Mouse (Mus musculus) hindbrain, embryonic 11.5 days (tissue): ENCODE measurements at regions not wholly inside any gene's neighbourhood (a gene's known extent, or its start where the extent isn't known, plus 50 kb on each side); places are given as distances from the start of the nearest gene placed in this dataset.

Experiments used
- ATAC-seq: fragments of 200-750 bp; cut with Nextera tagmentation; 2 replicates; pipeline ENCODE4 v1.8.0; 2017; ENCODE audit warnings: mild to moderate bottlenecking, moderate TSS enrichment, moderate library complexity; ENCODE audit not compliant: low FRiP score
- DNase-seq: peaks from one replicate; pipeline ENCODE4 v3.0.0-alpha.2; 2015; ENCODE audit warnings: low spot score
- H3K27ac ChIP-seq: fragments of 300-500 bp; sonication (generic); 2 replicates; pipeline ENCODE4 v1.5.1; 2014; ENCODE audit warnings: mild to moderate bottlenecking, low read depth, low read length
- H3K27me3 ChIP-seq: fragments of 300-500 bp; sonication (generic); 2 replicates; pipeline ENCODE4 v1.6.1; 2014; ENCODE audit warnings: mild to moderate bottlenecking, low read length, moderate library complexity, mixed read lengths; ENCODE audit not compliant: control insufficient read depth, insufficient read depth
- H3K36me3 ChIP-seq: fragments of 300-500 bp; sonication (generic); 2 replicates; pipeline ENCODE4 v1.6.1; 2014; ENCODE audit warnings: mild to moderate bottlenecking, low read length, moderate library complexity, mixed read lengths; ENCODE audit not compliant: control insufficient read depth, insufficient read depth
- H3K4me1 ChIP-seq: fragments of 300-500 bp; sonication (generic); replicated peaks from 2 replicates; pipeline ENCODE4 v1.6.1; 2014; ENCODE audit warnings: low read length, mixed read lengths; ENCODE audit not compliant: control insufficient read depth, insufficient read depth
- H3K4me2 ChIP-seq: fragments of 300-500 bp; sonication (generic); replicated peaks from 2 replicates; pipeline ENCODE4 v1.6.1; 2014; ENCODE audit warnings: mild to moderate bottlenecking, low read depth, low read length
- H3K4me3 ChIP-seq: fragments of 300-500 bp; sonication (generic); 2 replicates; pipeline ENCODE4 v1.5.1; 2014; ENCODE audit warnings: low read depth, low read length
- H3K9ac ChIP-seq: fragments of 300-500 bp; sonication (generic); 2 replicates; pipeline ENCODE4 v1.6.1; 2014; ENCODE audit warnings: low read depth, low read length
- H3K9me3 ChIP-seq: fragments of 300-500 bp; sonication (generic); 2 replicates; pipeline ENCODE4 v1.6.1; 2016; ENCODE audit warnings: low read length; ENCODE audit not compliant: control insufficient read depth
- WGBS: fragments of 180-500 bp; shearing (Covaris S2); extraction: QIAGEN DNeasy Blood & Tissue Kit; methylation state at CpG from one replicate; pipeline ENCODE4 v1.1.7; 2014; 5-methylcytosine and 5-hydroxymethylcytosine counted together

- no peak overlapping the region for H3K9ac ChIP-seq
- WGBS, result 94% methylated on average over 2 of the region's 2 CpGs
- H3K4me3 ChIP-seq, result no peak overlapping the region
- DNase-seq, result no peak
- no peaks in the 10 kb centered on the region for H3K9me3 ChIP-seq
- no peaks in the 10 kb centered on the region for H3K27me3 ChIP-seq
- no peak overlapping the region for H3K4me2 ChIP-seq
- no peak overlapping the region for H3K27ac ChIP-seq
- no peaks in the 10 kb centered on the region for H3K4me1 ChIP-seq
- no peak for ATAC-seq
- H3K36me3 ChIP-seq, result no peaks in the 10 kb centered on the region
These were observed 96.3 kb upstream of the Prok2 start for GRCm38 (mm10) chr6:99822471-99822870.

- Histone ChIP-seq H3K9ac (no peak overlapping the region), H3K4me1 (no peaks in the 10 kb centered on the region), H3K9me3 (no peaks in the 10 kb centered on the region), H3K4me2 (no peak overlapping the region), H3K27ac (no peak overlapping the region), H3K36me3 (no peaks in the 10 kb centered on the region), H3K4me3 (no peak overlapping the region), H3K27me3 (no peaks in the 10 kb centered on the region)
- DNase-seq (no peak), ATAC-seq (no peak)
- 52% methylated on average over 8 of the region's 8 CpGs for WGBS
These were observed 93.2 kb upstream of the Prok2 start for GRCm38 (mm10) chr6:99819255-99819929.

GRCm38 (mm10) chr6:99818486-99818885, 92.3 kb upstream of the Prok2 start:
- DNase-seq (no peak), ATAC-seq (no peak)
- no peaks in the 10 kb centered on the region for H3K9me3 ChIP-seq
- no peaks in the 10 kb centered on the region for H3K36me3 ChIP-seq
- no peak overlapping the region for H3K9ac ChIP-seq
- no peak overlapping the region for H3K4me3 ChIP-seq
- no peaks in the 10 kb centered on the region for H3K4me1 ChIP-seq
- WGBS, result 87% methylated on average over 6 of the region's 6 CpGs
- H3K27ac ChIP-seq, result no peak overlapping the region
- no peak overlapping the region for H3K4me2 ChIP-seq
- H3K27me3 ChIP-seq, result no peaks in the 10 kb centered on the region

- H3K4me3 ChIP-seq, result no peak overlapping the region
- H3K4me1 ChIP-seq, result no peaks in the 10 kb centered on the region
- no peak for DNase-seq
- no peaks in the 10 kb centered on the region for H3K27me3 ChIP-seq
- H3K9ac ChIP-seq, result no peak overlapping the region
- H3K27ac ChIP-seq, result no peak overlapping the region
- WGBS, result 95% methylated on average over 1 of the region's 1 CpGs
- H3K4me2 ChIP-seq, result no peak overlapping the region
- H3K36me3 ChIP-seq, result no peaks in the 10 kb centered on the region
- H3K9me3 ChIP-seq, result no peaks in the 10 kb centered on the region
- no peak for ATAC-seq
These were observed 91.1 kb upstream of the Prok2 start for GRCm38 (mm10) chr6:99817245-99817644.

DNA sequence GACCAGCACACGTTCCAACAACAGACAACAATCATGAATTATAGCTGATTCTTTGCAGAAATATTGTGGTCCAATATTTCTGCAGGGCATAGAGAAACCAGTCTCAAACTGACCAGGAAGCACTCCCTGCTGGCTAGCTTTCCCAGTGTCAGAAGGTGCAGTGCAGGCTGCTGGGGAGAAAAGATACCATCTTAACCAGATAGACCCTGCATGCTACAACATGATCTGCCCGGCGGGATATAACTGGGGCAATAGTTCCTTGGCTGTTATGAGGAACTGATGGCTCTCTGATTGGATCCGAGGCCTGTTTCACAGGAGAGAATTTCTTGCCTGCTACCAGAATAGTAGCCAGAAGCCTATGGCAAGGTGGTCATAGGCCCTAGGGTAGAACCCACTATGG, 86.9 kb upstream of the Prok2 start:
- DNase-seq, result no peak
- Histone ChIP-seq H3K9ac (no peak overlapping the region), H3K4me2 (no peak overlapping the region), H3K9me3 (no peaks in the 10 kb centered on the region), H3K4me3 (no peak overlapping the region), H3K4me1 (no peaks in the 10 kb centered on the region), H3K27me3 (no peaks in the 10 kb centered on the region), H3K36me3 (no peaks in the 10 kb centered on the region), H3K27ac (no peak overlapping the region)
- WGBS, result 84% methylated on average over 4 of the region's 4 CpGs
- no peak for ATAC-seq

- WGBS, result 86% methylated on average over 4 of the region's 4 CpGs
- Histone ChIP-seq H3K9me3 (no peaks in the 10 kb centered on the region), H3K4me1 (no peaks in the 10 kb centered on the region), H3K9ac (no peak overlapping the region), H3K4me2 (no peak overlapping the region), H3K27me3 (no peaks in the 10 kb centered on the region), H3K4me3 (no peak overlapping the region), H3K36me3 (no peaks in the 10 kb centered on the region), H3K27ac (no peak overlapping the region)
- no peak for DNase-seq
- ATAC-seq, result no peak
These were observed 85.7 kb upstream of the Prok2 start for GRCm38 (mm10) chr6:99811842-99812241.

DNA sequence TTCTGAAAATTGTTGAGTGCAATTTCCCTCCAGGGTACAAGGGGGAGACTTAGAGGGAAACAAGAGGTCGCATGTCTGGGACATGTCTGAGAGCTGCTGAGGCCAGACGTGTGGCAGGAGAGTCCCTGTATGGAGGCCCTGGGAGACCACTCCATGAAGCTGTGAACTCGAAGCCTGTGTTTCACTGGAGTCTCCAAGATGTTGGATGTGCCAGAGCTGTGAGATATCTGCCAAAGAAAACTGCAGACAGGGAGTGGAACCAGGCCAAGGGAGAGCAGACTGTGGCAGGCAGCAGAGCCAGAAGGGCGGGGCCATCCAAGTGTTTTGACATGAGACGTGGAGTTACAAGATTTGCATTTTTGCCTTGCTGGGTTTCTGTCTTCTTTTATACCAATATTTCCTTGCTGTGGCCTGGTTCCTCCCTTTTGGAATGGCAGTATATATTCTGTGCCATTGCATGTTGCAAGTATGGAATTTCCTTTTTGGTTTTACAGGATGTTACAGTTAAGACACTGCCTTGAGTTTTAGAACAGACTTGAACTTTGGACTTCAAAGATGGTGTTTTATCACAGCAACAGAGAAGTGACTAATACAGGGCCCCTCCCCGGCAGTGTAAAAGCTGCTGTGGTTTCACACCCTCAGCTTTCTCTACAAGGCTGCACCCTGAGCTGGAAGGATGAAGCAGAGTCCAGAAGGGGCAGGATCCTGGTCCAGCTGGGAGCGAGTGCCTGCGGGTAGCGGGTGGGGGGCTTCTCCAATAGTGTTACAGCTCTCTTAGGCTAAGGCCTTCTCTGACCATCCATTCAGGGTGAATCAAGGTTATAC, 85.0 kb upstream of the Prok2 start:
- Histone ChIP-seq H3K9me3 (no peaks in the 10 kb centered on the region), H3K27me3 (no peaks in the 10 kb centered on the region), H3K4me3 (no peak overlapping the region), H3K4me1 (no peaks in the 10 kb centered on the region), H3K36me3 (no peaks in the 10 kb centered on the region), H3K4me2 (no peak overlapping the region), H3K9ac (no peak overlapping the region), H3K27ac (no peak overlapping the region)
- ATAC-seq, result no peak
- DNase-seq, result no peak
- 83% methylated on average over 9 of the region's 9 CpGs for WGBS

DNA sequence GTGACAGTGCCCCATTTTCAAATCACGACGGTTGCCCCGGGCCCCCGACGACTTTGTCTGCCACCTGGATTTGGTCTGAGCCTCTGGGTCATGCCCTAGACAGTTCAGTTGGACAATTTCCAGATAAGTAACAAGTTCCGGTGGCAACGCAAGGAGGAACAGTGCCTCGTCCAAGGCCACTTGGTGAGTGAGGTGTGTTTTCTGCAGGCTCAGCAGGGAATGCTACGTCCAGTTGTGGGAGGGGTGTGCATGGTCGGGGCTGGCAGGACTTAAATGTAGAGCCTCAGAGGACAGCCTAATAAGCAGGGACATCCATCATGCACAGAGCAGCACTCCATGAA, 78.7 kb upstream of the Prok2 start:
- H3K4me2 ChIP-seq, result peak overlapping the region; percentile 21
- H3K4me1 ChIP-seq, result no peaks in the 10 kb centered on the region
- no peak overlapping the region for H3K4me3 ChIP-seq
- H3K9ac ChIP-seq, result peak overlapping the region; percentile 1; the same call in 1 of the 2 replicates
- DNase-seq (no peak), ATAC-seq (0 out of 2 replicates have a peak, but pooled peaks have one; percentile 12)
- no peaks in the 10 kb centered on the region for H3K36me3 ChIP-seq
- WGBS, result 37% methylated on average over 10 of the region's 10 CpGs
- no peak overlapping the region for H3K27ac ChIP-seq
- no peaks in the 10 kb centered on the region for H3K9me3 ChIP-seq
- 0 out of 2 replicates have a peak, but pooled peaks cover 3% of the 10 kb centered on the region for H3K27me3 ChIP-seq
